Mouse (Mus musculus) brain, adult 2 months (tissue): Measurements from ENCODE around the gene Usp36.

Experiments
- DNase-seq: peaks from one replicate; pipeline ENCODE4 v3.0.0; 2011; ENCODE audit warnings: low read depth, low spot score

Usp36 gene

GRCm38 (mm10) chr11:118222917-118223316 lies 67.1 kb downstream of the Usp36 start:
- DNase-seq: no peak

- DNase-seq: no peak
These were observed 67.6 kb downstream of the Usp36 start for GRCm38 (mm10) chr11:118222351-118222885.

GRCm38 (mm10) chr11:118220561-118221262 lies 69.3 kb downstream of the Usp36 start:
- DNase-seq: peak; percentile 86

- DNase-seq: no peak
These were observed 71.0 kb downstream of the Usp36 start for GRCm38 (mm10) chr11:118219066-118219465.

GRCm38 (mm10) chr11:118216468-118216867 lies 73.6 kb downstream of the Usp36 start:
- no peak for DNase-seq

GRCm38 (mm10) chr11:118215928-118216458 lies 74.1 kb downstream of the Usp36 start:
- peak; percentile 39 for DNase-seq

- DNase-seq: peak; percentile 61
These were observed 77.4 kb downstream of the Usp36 start for GRCm38 (mm10) chr11:118212636-118213112.

- DNase-seq: peak; percentile 95
These were observed 78.1 kb downstream of the Usp36 start for GRCm38 (mm10) chr11:118211749-118212635.

GRCm38 (mm10) chr11:118210962-118211361 lies 79.1 kb downstream of the Usp36 start:
- DNase-seq: no peak

GRCm38 (mm10) chr11:118210116-118210515 lies 79.9 kb downstream of the Usp36 start:
- peak; percentile 95 for DNase-seq
